Mouse (Mus musculus): Measurements from ENCODE around the gene Tln2. TPM values are rescaled to one million over a fixed set of nuclear protein-coding genes. Genes with fewer than 3 reads are reported as not detected.

Gene Tln2
- polyA plus RNA-seq, 1 experiment: 17.0 TPM

DNA sequence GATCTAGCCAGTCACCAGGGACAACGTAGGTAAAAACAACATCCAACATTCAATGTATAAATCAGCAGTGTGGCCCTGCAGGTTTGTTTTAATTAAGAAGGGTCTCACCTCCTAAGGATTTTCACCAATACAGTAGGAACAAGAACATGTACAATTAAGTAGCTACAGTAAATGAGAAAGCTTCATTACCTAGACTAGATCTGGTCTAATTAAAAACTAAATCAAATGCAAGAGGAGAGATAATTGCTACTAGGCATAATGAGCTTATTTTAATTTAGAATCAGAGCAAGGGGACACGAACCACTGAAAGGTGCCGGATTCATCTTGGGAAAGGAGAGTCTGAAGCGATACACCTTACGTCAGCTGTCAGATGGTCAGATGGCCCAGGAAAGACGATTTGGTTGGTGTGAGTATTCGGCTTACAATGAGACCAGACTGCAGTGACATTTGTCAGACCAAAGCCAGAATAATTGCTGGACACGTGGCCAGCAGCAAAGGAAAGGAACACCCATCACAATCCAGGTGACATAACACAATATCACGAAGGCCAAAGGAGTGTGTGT lies 175.4 kb downstream of the Tln2 start:
- no peaks in the 10 kb centered on the region for H3K9me3 ChIP-seq (replicated peaks; ENCODE audit: control insufficient read depth, insufficient read depth, low read length, poor library complexity, severe bottlenecking)
- H3K27me3 ChIP-seq (ENCODE audit: control insufficient read depth, insufficient read depth, low read length, poor library complexity, severe bottlenecking): no peaks in the 10 kb centered on the region
- H3K4me1 ChIP-seq (ENCODE audit: control insufficient read depth, insufficient read depth, low read length): no peaks in the 10 kb centered on the region
- no peaks in the 10 kb centered on the region for H3K36me3 ChIP-seq (ENCODE audit: control insufficient read depth, insufficient read depth, low read length, poor library complexity, severe bottlenecking)
- no peak overlapping the region for H3K4me3 ChIP-seq (ENCODE audit: low read depth, low read length)
- H3K9ac ChIP-seq (ENCODE audit: low read depth, poor library complexity, severe bottlenecking): no peak overlapping the region
- no peak overlapping the region for H3K27ac ChIP-seq (ENCODE audit: insufficient read depth, low read length)
- TF ChIP-seq CTCF (IDR thresholded peaks at IDR 0.05; ENCODE audit: low read depth, low read length): no peak
- TF ChIP-seq POLR2A (IDR thresholded peaks at IDR 0.05; ENCODE audit: insufficient read depth, low read length): no peak
- TF ChIP-seq EP300 (IDR thresholded peaks at IDR 0.05; ENCODE audit: insufficient read depth, low read depth, low read length): no peak

DNA sequence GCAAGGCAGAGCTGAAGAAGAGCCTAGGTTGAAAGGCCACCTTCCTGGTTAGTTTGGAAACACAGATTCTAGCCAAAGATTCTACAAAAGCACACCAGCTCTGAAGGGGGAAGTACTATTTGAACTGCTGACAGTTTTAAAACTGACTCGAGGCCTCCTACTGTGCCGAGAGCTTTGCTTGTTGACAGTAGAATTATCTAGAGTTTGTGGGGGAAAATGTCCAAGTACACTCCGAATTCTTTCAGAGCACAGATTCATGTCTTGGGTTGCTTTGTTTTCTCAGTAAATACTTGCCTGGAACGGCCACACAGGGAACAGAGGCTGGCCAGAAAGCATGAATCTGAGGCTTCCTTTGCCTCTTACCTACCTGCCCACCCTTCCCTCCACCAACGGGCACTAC lies 179.4 kb downstream of the Tln2 start:
- Histone ChIP-seq H3K4me3 (ENCODE audit: low read depth, low read length) (no peak overlapping the region), H3K4me1 (ENCODE audit: control insufficient read depth, insufficient read depth, low read length) (no peaks in the 10 kb centered on the region), H3K27me3 (ENCODE audit: control insufficient read depth, insufficient read depth, low read length, poor library complexity, severe bottlenecking) (no peaks in the 10 kb centered on the region), H3K27ac (ENCODE audit: insufficient read depth, low read length) (no peak overlapping the region), H3K36me3 (ENCODE audit: control insufficient read depth, insufficient read depth, low read length, poor library complexity, severe bottlenecking) (no peaks in the 10 kb centered on the region), H3K9ac (ENCODE audit: low read depth, poor library complexity, severe bottlenecking) (no peak overlapping the region), H3K9me3 (replicated peaks; ENCODE audit: control insufficient read depth, insufficient read depth, low read length, poor library complexity, severe bottlenecking) (no peaks in the 10 kb centered on the region)
- TF ChIP-seq CTCF (IDR thresholded peaks at IDR 0.05; ENCODE audit: low read depth, low read length): no peak
- no peak for TF ChIP-seq POLR2A (IDR thresholded peaks at IDR 0.05; ENCODE audit: insufficient read depth, low read length)
- no peak for TF ChIP-seq EP300 (IDR thresholded peaks at IDR 0.05; ENCODE audit: insufficient read depth, low read depth, low read length)

DNA sequence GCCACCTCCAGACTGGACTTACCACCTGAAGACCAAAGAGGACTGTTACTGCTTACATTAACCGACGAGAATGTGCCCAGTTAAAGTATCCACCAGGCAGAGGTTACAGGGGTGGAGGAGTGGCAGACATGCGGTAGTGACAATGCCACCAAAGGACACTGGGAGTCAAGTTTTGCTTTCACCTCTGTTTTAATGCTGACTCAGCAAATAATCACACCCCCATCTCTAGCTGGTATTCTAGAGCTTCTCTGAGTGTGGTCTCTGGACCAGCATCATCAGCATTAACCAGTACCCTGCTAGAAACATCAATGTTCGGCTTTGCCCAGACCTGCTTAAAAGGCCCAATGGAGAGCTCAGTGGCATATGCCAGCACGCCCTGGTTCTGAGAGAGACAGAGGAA lies 180.7 kb downstream of the Tln2 start:
- H3K9me3 ChIP-seq (replicated peaks; ENCODE audit: control insufficient read depth, insufficient read depth, low read length, poor library complexity, severe bottlenecking): no peaks in the 10 kb centered on the region
- no peak overlapping the region for H3K9ac ChIP-seq (ENCODE audit: low read depth, poor library complexity, severe bottlenecking)
- no peaks in the 10 kb centered on the region for H3K4me1 ChIP-seq (ENCODE audit: control insufficient read depth, insufficient read depth, low read length)
- H3K36me3 ChIP-seq (ENCODE audit: control insufficient read depth, insufficient read depth, low read length, poor library complexity, severe bottlenecking): no peaks in the 10 kb centered on the region
- H3K27me3 ChIP-seq (ENCODE audit: control insufficient read depth, insufficient read depth, low read length, poor library complexity, severe bottlenecking): no peaks in the 10 kb centered on the region
- no peak overlapping the region for H3K27ac ChIP-seq (ENCODE audit: insufficient read depth, low read length)
- TF ChIP-seq POLR2A (IDR thresholded peaks at IDR 0.05; ENCODE audit: insufficient read depth, low read length) (no peak), EP300 (IDR thresholded peaks at IDR 0.05; ENCODE audit: insufficient read depth, low read depth, low read length) (no peak), CTCF (IDR thresholded peaks at IDR 0.05; ENCODE audit: low read depth, low read length) (no peak)
- H3K4me3 ChIP-seq (ENCODE audit: low read depth, low read length): no peak overlapping the region

DNA sequence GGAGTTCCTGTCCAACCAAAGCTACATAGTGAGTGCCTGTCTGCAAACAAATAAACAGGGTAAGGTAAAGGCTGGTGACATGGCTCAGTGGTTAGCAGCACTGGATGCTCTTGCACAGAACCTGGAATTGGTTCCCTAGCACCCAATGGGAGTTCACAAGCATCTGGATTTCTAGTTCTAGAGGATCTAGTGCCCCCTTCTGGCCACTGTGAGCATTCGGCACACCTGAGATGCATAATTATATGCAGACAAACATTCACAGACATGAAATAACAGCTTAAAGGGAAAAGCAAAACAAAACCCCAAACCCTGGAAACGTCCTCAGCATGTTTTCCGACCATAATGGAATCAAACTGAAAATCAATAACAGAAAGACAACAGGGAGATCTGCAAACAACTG lies 191.4 kb downstream of the Tln2 start:
- no peaks in the 10 kb centered on the region for H3K27me3 ChIP-seq (ENCODE audit: control insufficient read depth, insufficient read depth, low read length, poor library complexity, severe bottlenecking)
- H3K36me3 ChIP-seq (ENCODE audit: control insufficient read depth, insufficient read depth, low read length, poor library complexity, severe bottlenecking): no peaks in the 10 kb centered on the region
- no peak overlapping the region for H3K4me3 ChIP-seq (ENCODE audit: low read depth, low read length)
- H3K9ac ChIP-seq (ENCODE audit: low read depth, poor library complexity, severe bottlenecking): no peak overlapping the region
- no peaks in the 10 kb centered on the region for H3K9me3 ChIP-seq (replicated peaks; ENCODE audit: control insufficient read depth, insufficient read depth, low read length, poor library complexity, severe bottlenecking)
- TF ChIP-seq EP300 (IDR thresholded peaks at IDR 0.05; ENCODE audit: insufficient read depth, low read depth, low read length): no peak
- no peak for TF ChIP-seq POLR2A (IDR thresholded peaks at IDR 0.05; ENCODE audit: insufficient read depth, low read length)
- TF ChIP-seq CTCF (IDR thresholded peaks at IDR 0.05; ENCODE audit: low read depth, low read length): no peak
- H3K27ac ChIP-seq (ENCODE audit: insufficient read depth, low read length): no peak overlapping the region
- H3K4me1 ChIP-seq (ENCODE audit: control insufficient read depth, insufficient read depth, low read length): no peaks in the 10 kb centered on the region

DNA sequence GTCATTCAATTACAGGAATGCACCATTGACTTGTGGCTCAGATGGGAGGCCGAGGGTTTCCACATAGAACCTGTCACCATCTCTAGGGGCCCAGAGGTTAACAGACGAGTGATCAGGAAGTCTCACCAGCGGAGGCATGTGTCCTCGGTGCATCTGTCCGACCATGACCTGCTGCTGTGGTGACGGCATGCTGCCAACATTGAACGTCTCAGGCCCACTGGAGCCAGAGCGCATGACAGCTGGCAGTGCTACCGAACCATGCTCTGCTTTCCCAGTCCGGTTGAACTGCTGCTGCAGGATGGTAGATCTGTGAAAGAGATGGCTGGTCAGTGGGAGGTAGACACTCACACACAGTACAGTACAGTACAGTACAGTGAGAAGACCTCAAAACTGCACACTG lies 197.0 kb downstream of the Tln2 start:
- no peaks in the 10 kb centered on the region for H3K9me3 ChIP-seq (replicated peaks; ENCODE audit: control insufficient read depth, insufficient read depth, low read length, poor library complexity, severe bottlenecking)
- no peak overlapping the region for H3K27ac ChIP-seq (ENCODE audit: insufficient read depth, low read length)
- no peaks in the 10 kb centered on the region for H3K27me3 ChIP-seq (ENCODE audit: control insufficient read depth, insufficient read depth, low read length, poor library complexity, severe bottlenecking)
- no peak overlapping the region for H3K4me3 ChIP-seq (ENCODE audit: low read depth, low read length)
- no peak overlapping the region for H3K9ac ChIP-seq (ENCODE audit: low read depth, poor library complexity, severe bottlenecking)
- TF ChIP-seq EP300 (IDR thresholded peaks at IDR 0.05; ENCODE audit: insufficient read depth, low read depth, low read length) (no peak), CTCF (IDR thresholded peaks at IDR 0.05; ENCODE audit: low read depth, low read length) (no peak), POLR2A (IDR thresholded peaks at IDR 0.05; ENCODE audit: insufficient read depth, low read length) (no peak)
- no peaks in the 10 kb centered on the region for H3K36me3 ChIP-seq (ENCODE audit: control insufficient read depth, insufficient read depth, low read length, poor library complexity, severe bottlenecking)
- H3K4me1 ChIP-seq (ENCODE audit: control insufficient read depth, insufficient read depth, low read length): peaks cover 2% of the 10 kb centered on the region

DNA sequence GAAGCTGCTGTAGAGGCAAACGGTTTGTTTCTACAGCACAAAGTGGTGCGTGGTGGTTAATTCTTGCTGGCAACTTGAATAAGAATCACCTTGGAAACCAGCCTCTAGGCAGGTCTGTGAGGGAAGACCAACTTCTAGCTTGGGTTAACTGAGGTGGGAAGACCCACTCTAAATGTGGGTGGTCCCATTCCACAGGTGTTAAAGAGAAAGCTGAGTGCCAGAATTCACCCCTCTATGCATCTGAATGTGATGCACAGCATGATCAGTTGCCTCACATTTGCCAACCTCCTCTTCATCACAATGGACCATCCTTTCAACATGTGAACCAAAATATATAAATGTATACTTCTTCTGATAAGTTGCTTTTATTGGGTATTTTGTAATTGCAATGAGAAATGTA lies 197.4 kb downstream of the Tln2 start:
- no peak for TF ChIP-seq CTCF (IDR thresholded peaks at IDR 0.05; ENCODE audit: low read depth, low read length)
- Histone ChIP-seq H3K9ac (ENCODE audit: low read depth, poor library complexity, severe bottlenecking) (no peak overlapping the region), H3K9me3 (replicated peaks; ENCODE audit: control insufficient read depth, insufficient read depth, low read length, poor library complexity, severe bottlenecking) (no peaks in the 10 kb centered on the region), H3K27me3 (ENCODE audit: control insufficient read depth, insufficient read depth, low read length, poor library complexity, severe bottlenecking) (no peaks in the 10 kb centered on the region), H3K36me3 (ENCODE audit: control insufficient read depth, insufficient read depth, low read length, poor library complexity, severe bottlenecking) (no peaks in the 10 kb centered on the region), H3K4me1 (ENCODE audit: control insufficient read depth, insufficient read depth, low read length) (peaks cover 2% of the 10 kb centered on the region), H3K4me3 (ENCODE audit: low read depth, low read length) (no peak overlapping the region), H3K27ac (ENCODE audit: insufficient read depth, low read length) (no peak overlapping the region)

Measured in ES-Bruce4 (cell line).